Mouse (Mus musculus): ENCODE measurements around the gene Taz. TPM values are rescaled to one million over a fixed set of nuclear protein-coding genes. Genes with fewer than 3 reads are reported as not detected.

The Taz gene
- polyA plus RNA-seq (2012): 34.8 and 36.9 TPM in 2 replicates

DNA sequence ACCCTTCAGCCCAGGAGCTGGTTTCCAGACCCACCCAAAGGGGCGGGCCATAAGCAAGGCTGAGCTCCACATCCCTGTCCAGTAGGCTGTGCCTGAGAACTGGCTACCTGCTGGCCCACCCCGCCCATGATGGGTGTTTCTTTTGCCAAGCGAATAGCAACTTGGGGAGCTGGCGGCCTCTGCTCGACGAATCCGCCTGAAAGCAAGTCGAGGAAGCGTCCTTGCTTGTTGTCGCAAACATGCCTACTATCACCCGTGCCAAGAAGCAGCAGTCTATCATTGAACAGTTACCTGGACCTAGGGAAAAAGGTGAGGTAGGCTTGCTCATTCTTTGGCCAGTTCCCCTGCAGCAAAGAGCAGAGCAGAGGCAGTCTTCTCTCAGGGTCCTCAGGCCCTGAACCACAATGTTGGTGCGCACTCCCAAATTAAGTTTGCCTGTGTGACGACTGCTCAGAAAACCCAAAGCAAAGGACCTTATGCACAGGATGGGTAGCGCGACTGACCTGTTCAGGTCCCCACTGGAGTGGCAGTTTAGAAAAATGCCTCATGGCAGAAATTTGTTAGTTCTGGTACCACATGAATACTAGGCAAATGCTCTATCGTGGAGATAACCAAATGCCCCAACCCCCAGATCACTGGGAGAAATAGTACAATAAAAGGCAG is at the start of gene Taz, which contains the start of gene Dnase1l1:
Taz (plus strand) TSS at position 181 of the 663 bp plus-strand sequence.
Dnase1l1 (minus strand) TSS at position 606 of the 663 bp plus-strand sequence.

DNA sequence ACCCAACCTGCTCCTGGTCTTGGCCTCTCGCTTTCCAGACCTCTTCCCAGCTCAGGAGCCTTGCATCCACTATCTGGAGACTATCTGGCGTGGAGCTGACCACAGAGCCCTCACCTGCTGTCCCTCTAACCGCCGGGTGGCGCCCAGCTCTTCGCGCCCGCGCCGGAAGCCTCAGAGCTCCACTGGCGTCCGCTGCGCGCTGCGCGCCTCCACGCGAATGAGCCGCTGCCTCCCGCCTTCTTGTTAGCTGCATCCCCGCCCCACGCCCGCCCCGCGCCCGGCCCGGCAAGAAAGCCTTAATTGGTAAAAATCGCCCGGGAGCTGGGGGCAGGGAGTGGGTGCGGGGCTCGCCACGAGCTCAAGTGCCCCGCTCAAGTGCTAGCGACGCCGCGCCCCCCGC is 32.1 kb upstream of the Taz start, which contains the start of gene Flna:
Flna (minus strand) TSS at position 206 of the 400 bp plus-strand sequence.

DNA sequence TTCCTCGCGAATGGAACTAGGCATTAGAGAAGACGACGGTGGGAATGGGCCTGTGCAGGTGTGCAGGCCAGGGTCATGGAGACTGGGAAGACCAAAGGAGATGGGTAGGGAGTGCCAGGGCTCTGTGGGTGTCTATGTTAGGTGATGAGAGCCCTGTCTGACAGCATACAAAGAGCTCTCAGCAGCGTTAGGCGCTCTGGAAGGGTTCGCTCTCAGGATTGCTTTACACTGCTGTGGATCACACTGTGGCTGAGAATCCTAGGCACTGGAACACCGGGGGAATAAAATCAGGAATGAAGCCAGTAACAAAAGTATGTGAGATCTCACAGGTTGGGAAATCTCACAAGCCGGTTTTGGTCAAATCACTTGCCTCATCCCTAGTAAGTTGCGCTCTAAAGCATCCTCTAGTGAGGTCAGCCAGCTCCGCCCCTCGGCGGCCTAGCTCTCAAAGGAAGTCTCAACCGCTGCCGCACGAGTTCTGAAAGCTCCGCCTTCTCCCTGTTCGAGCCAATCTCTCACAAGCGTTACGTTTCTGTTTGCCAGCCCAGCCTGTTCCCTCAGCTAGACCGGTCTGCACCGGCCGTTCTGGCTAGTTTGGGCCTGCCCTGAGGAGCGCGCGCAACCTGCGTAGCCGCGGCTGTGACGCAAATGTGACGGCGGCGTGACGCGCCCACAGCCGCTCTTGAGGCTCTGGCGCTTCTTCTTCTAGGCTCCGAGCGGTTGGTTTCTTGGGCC is 27.4 kb upstream of the Taz start, which contains the start of gene Emd:
Emd (plus strand) TSS at position 535 of the 735 bp plus-strand sequence.

DNA sequence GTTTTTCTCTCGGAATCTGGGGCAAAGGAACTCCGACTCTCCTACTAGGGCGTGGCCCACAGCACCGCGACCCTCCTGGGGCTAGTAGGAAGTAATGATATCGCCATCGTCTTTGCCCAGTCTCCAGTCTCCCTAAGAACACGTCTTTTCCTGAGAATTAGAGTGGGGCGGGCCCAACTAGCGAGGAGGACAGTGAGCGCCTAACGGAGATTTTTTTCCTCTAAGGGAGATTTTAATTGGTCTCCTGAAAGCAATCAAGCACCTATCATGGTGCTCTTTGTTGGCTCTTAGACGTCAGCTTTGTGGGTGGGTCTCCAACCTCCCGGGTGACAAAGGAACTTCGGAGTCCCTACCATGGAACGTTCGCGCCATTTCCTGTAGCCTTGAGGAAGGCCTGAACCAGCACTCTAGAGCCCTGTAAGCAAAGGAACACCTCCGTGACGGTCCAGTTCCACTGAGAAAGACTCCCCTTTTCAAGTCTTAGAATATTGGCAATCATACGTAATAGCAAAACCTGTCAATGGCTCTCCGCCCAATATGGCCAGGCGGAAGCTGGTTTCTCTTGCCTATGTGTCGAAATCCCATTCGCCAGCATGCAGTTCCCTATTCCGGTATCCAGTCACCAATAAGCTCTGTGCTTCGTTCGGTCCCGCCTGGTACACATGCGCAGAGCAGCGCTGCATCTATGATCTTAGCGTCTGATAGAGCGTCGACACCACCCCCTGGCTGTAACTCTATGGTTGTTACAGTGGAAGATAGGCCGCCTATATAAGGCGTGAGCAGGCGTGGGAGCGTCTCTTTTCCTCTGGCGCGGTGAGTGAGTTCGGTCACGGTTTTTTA is 11.4 kb upstream of the Taz start, which contains the start of gene Rpl10:
Rpl10 (plus strand) TSS at position 751 of the 840 bp plus-strand sequence.

DNA sequence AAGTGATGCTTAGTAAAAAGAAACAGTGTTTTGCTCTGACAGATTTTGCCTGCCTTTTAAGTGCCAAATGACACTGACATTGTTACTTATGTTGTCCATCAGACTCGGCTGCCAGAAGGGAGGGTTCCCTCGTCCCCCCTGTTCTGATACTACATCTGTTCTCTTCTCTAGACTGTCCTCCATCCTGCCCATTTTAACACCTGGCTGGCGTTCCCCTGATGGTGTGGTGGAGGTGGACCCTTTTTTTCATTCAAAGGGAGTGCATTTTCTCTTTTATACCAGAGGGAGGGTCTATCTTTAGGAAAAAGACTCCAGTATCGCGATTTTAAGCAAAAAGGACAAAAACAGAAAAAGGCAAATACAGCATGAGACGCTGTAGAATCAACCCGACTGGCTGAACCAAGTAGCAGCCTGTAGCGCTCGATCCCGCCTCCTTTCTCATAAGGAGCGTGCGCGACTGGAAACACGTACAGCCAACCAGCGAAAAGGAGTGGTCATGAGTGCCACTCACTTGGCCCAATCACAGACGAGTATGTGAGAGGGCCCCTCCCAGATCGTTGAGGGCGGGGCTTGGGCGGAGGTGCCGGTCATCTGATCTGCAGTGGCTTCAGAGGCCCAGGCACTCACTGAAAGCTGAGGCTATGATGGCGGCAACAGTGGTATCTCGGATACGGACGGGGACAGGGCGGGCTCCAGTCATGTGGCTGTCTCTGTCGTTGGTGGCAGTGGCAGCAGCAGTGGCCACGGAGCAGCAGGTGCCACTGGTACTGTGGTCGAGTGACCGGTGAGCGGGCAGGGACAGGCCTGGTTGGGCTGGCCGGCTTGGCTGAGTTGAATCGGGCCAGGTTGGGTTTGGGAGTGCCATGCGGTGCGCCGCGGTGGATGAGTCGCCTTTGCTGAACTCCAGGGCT is 15.1 kb downstream of the Taz start, which contains the start of gene Atp6ap1:
Atp6ap1 (plus strand) TSS at position 560 of the 911 bp plus-strand sequence.

DNA sequence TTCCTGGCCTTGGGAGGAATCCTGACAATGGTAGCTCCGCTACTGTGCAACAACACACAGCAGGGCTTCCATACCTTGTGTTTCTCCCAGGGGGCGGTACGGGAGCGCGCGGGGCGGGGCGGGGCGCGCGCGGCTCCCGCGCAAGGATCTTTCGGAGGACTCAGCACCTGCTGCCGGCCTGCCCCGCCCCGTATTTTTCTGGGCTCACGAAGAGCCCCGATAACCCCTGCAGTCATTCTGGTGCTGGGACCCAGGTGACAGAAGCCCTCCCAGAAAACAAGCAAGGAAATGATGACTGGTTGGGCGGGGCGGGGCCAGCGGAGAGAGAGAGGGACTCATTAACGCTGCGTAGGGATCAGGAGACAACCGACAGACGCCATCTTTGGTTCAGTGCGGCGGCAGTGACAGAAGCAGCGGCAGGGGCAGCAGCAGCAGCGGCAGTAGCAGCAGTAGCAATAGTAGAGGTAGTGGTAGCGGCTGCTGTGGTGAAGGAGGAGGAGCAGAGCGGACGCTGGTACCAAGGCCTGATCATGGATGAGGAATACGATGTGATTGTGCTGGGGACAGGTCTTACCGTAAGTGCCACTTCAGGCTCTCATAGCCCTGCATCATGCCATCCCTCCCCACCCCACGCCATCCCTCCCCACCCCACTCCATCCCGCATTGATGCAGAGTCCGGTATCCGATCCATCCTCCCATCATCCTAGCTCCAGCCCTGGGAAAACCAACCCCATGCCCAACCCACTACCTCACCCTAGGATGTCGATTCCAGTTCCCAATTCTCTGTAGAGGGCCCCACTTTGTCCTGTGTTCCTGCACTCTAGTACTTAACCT is 23.4 kb downstream of the Taz start, which contains the start of gene Gdi1:
Gdi1 (plus strand) TSS at position 132 of the 834 bp plus-strand sequence.

DNA sequence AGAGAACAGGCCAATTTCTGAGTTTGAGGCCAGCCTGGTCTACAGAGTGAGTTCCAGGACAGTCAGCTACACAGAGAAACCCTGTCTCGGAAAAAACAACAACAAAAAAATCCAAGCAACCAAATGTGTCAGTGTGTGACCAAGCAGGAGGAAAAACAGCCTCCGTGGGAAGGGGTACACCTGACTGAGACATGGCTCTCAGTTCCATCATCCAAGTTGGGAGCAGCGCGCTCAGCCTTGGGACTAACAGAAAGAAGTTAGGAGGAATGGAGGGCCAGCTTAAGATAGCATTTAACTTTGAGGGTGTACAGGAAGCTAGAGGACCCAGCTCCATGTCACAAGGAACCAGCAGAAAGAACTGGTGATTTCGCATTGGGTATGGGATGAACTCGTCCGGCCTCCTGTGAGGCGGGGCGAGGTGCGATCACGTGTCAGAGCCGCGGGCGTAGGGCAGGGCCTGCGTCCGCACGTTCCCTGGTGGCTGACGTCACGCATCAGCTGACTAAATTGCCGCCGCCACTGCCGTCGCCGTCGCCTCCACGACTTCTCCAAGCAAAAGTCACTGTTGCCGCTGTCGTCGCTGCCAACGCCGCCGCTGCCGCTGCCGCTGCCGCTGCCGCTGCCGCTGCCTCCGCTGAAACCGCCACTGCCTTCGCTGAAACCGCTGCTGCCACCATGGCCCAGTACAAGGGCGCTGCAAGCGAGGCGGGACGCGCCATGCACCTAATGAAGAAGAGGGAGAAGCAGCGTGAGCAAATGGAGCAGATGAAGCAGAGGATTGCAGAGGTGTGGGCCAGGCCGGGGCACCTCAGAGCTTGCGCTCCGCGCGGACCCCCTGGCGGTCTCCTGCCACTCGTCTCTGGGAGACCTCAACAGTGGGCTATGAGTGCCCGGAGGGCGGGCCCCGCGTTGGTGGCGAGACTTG is 31.1 kb downstream of the Taz start, which contains the start of gene Fam50a:
Fam50a (plus strand) TSS at position 494 of the 925 bp plus-strand sequence.

DNA sequence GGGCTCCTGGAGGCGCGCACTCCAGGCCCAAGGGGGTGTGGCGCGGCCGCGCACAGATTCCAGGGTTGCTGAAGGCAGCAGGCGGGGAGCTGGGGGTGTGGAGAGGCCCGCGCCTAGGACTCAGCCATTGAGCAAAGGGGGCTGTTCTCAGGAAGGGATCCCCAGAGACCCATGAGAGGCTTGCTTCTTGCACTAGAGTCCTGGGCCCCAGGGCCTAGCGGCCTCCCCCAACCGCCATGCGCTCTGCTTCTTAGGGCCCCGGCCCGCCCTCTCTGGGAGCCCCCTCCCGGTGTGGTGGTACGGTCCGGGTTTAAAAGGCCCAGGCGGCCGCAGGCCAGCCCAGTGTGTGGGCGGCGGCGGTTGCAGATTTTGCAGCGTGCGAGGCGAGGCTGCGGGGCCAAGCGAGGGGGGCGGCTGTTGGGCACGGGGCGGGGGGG is 47.0 kb downstream of the Taz start, which contains the start of gene Plxna3:
Plxna3 (plus strand) TSS at position 342 of the 437 bp plus-strand sequence.

Other genes starting within 250 kb of the Taz start
- not detected in 2 replicates for gene Opn1mw, start 154.4 kb upstream of the Taz start, polyA plus RNA-seq (2012)
- 33.5 and 42.0 TPM in 2 replicates for gene Mecp2, start 146.5 kb upstream of the Taz start, polyA plus RNA-seq (2012)
- gene Tex28, start 114.1 kb upstream of the Taz start, polyA plus RNA-seq (2012): not detected in 2 replicates
- not detected in 2 replicates for gene Tktl1, start 104.7 kb upstream of the Taz start, polyA plus RNA-seq (2012)
- 125 and 148 TPM in 2 replicates for gene Flna, start 32.1 kb upstream of the Taz start, polyA plus RNA-seq (2012)
- 42.2 TPM in 2 replicates for gene Emd, start 27.2 kb upstream of the Taz start, polyA plus RNA-seq (2012)
- 1,371 and 1,458 TPM in 2 replicates for gene Rpl10, start 11.1 kb upstream of the Taz start, polyA plus RNA-seq (2012)
- 0.47 and 1.2 TPM in 2 replicates for gene Dnase1l1, start 425 bp downstream of the Taz start, polyA plus RNA-seq (2012)
- 15.5 and 20.0 TPM in 2 replicates for gene Atp6ap1, start 15.2 kb downstream of the Taz start, polyA plus RNA-seq (2012)
- 35.5 and 48.6 TPM in 2 replicates for gene Gdi1, start 23.1 kb downstream of the Taz start, polyA plus RNA-seq (2012)
- gene Fam50a, start 31.1 kb downstream of the Taz start, polyA plus RNA-seq (2012): 34.9 and 43.8 TPM in 2 replicates
- 4.6 and 6.7 TPM in 2 replicates for gene Plxna3, start 47.2 kb downstream of the Taz start, polyA plus RNA-seq (2012)
- gene Lage3, start 71.7 kb downstream of the Taz start, polyA plus RNA-seq (2012): 5.9 and 6.9 TPM in 2 replicates
- 31.2 and 32.6 TPM in 2 replicates for gene Ubl4a, start 91.3 kb downstream of the Taz start, polyA plus RNA-seq (2012)
- 4.5 and 5.4 TPM in 2 replicates for gene Slc10a3, start 91.4 kb downstream of the Taz start, polyA plus RNA-seq (2012)
- 6.1 and 7.7 TPM in 2 replicates for gene Fam3a, start 111.4 kb downstream of the Taz start, polyA plus RNA-seq (2012)
- 9.2 and 10.3 TPM in 2 replicates for gene Ikbkg, start 111.4 kb downstream of the Taz start, polyA plus RNA-seq (2012)
- gene G6pdx, start 147.3 kb downstream of the Taz start, polyA plus RNA-seq (2012): 19.5 and 27.3 TPM in 2 replicates
- gene Gm6880, start 199.5 kb downstream of the Taz start, polyA plus RNA-seq (2012): not detected in 2 replicates

Measured in megakaryocyte-erythroid progenitor cell, adult 5 weeks (primary cell).